Mouse (Mus musculus) kidney, embryonic 14.5 days (tissue): ENCODE measurements around the gene Mctp1. TPM values are rescaled to one million over a fixed set of nuclear protein-coding genes. Genes with fewer than 3 reads are reported as not detected.

Experiments used
- ATAC-seq: fragments of 200-750 bp; cut with Nextera tagmentation; 2 replicates; pipeline ENCODE4 v1.8.0; 2017; ENCODE audit warnings: moderate number of reproducible peaks, mild to moderate bottlenecking, moderate TSS enrichment, moderate library complexity; ENCODE audit not compliant: low FRiP score, low TSS enrichment
- H3K27ac ChIP-seq: fragments of 300-500 bp; sonication (generic); 2 replicates; pipeline ENCODE4 v1.5.1; 2014; ENCODE audit warnings: low read depth, mild to moderate bottlenecking, low read length, moderate library complexity, mixed read lengths
- H3K27me3 ChIP-seq: fragments of 300-500 bp; sonication (generic); 2 replicates; pipeline ENCODE4 v1.6.1; 2014; ENCODE audit warnings: mild to moderate bottlenecking, low read length; ENCODE audit not compliant: control insufficient read depth, insufficient read depth
- H3K36me3 ChIP-seq: fragments of 300-500 bp; sonication (generic); 2 replicates; pipeline ENCODE4 v1.6.1; 2014; ENCODE audit warnings: low read length, mixed read lengths; ENCODE audit not compliant: control insufficient read depth, insufficient read depth
- H3K4me1 ChIP-seq: fragments of 300-500 bp; sonication (generic); 2 replicates; pipeline ENCODE4 v1.6.1; 2014; ENCODE audit warnings: low read length, mixed read lengths; ENCODE audit not compliant: control insufficient read depth, insufficient read depth
- H3K4me2 ChIP-seq: fragments of 300-500 bp; sonication (generic); replicated peaks from 2 replicates; pipeline ENCODE4 v1.6.1; 2014; ENCODE audit warnings: low read depth, mild to moderate bottlenecking, low read length
- H3K4me3 ChIP-seq: fragments of 300-500 bp; sonication (generic); 2 replicates; pipeline ENCODE4 v1.5.1; 2014; ENCODE audit warnings: mild to moderate bottlenecking, low read length
- H3K9ac ChIP-seq: fragments of 300-500 bp; sonication (generic); 2 replicates; pipeline ENCODE4 v1.6.1; 2014; ENCODE audit warnings: low read depth, mild to moderate bottlenecking, low read length, moderate library complexity
- H3K9me3 ChIP-seq: fragments of 300-500 bp; sonication (generic); 2 replicates; pipeline ENCODE4 v1.6.1; 2016; ENCODE audit warnings: low read length; ENCODE audit not compliant: control insufficient read depth
- WGBS: fragments of 180-500 bp; shearing (Covaris S2); extraction: QIAGEN DNeasy Blood & Tissue Kit; methylation state at CpG from one replicate; pipeline ENCODE4 v1.1.7; 2014; 5-methylcytosine and 5-hydroxymethylcytosine counted together
- polyA plus RNA-seq: library from polyadenylated mRNA; unstranded; fragments of >200 nt; fragmentation: Nextera tagmentation; extraction: Ambion mirVana; gene quantifications from 2 replicates; pipeline ENCODE4 v1.2.1, GENCODE M21; 2014

The Mctp1 gene
- polyA plus RNA-seq, 1 experiment from 2014 or later = 0.72 TPM

DNA sequence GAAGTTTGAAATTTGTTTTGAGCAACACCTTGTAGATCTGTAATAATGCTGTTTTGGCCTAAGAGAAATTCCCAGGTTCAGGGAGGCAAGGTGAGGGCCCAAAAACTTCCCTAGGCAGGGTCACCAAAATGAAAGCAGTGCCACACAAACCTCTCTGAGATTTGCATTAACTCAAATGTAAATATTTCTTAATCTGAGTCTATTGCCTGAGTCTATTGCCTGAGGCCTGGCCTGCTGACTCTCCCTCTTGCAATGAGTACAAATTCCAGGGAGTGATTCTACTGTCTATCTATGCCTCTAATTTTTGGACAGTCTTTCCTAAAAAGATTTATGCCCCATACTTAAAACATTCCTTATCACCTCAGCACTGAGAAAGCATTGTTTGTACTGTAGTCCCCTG is 143.0 kb downstream of the Mctp1 start:
- Histone ChIP-seq H3K9me3 (no peaks in the 10 kb centered on the region), H3K4me2 (no peak overlapping the region), H3K27me3 (no peaks in the 10 kb centered on the region), H3K36me3 (no peaks in the 10 kb centered on the region), H3K4me3 (no peak overlapping the region), H3K9ac (no peak overlapping the region), H3K4me1 (no peaks in the 10 kb centered on the region), H3K27ac (no peak overlapping the region)
- ATAC-seq = no peak

DNA sequence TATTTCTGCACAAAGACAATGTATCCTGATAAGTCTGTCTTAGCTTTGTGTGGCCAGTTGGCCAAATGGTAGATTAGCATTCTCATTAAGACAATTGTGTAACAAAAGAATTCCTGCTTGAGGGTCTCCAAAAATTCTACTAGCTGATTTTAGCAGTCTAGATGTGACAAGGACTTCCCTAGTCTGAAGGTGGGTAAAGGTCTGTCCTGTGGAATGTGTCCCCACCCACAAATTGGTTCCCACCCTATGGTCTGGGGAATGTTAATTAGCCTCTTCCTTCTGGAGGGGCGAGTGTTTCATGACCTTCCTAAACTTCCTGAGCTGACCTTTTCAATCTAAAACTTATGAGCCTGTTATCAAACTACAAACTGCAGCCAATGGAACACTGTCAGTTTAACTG is 143.4 kb downstream of the Mctp1 start:
- no peak overlapping the region for H3K27ac ChIP-seq
- no peaks in the 10 kb centered on the region for H3K27me3 ChIP-seq
- H3K4me2 ChIP-seq = no peak overlapping the region
- 23% methylated on average over 1 of the region's 1 CpGs for WGBS
- ATAC-seq = no peak
- no peaks in the 10 kb centered on the region for H3K9me3 ChIP-seq
- H3K4me1 ChIP-seq = no peaks in the 10 kb centered on the region
- no peaks in the 10 kb centered on the region for H3K36me3 ChIP-seq
- H3K4me3 ChIP-seq = no peak overlapping the region
- no peak overlapping the region for H3K9ac ChIP-seq

DNA sequence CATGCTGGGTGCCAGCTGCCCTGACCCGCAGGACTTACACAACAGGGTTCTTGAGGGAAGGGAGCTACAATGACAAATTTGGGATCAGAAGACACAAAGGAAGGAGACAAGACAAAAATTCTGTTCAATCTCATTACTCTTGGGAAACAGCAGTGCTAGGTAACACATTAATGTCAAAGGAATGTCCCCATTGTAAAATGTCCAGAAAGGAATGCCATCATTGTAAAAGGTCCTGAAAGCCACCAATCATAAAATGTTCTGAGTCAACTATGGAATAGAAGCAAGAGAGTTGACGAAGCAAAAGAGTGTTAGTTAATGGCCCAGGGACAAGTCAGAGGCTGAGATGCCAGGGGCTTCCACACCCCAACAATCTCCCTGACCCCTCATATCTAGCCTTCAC is 145.6 kb downstream of the Mctp1 start:
- Histone ChIP-seq H3K4me1 (no peaks in the 10 kb centered on the region), H3K4me2 (no peak overlapping the region), H3K9ac (no peak overlapping the region), H3K36me3 (no peaks in the 10 kb centered on the region), H3K27ac (no peak overlapping the region), H3K27me3 (no peaks in the 10 kb centered on the region), H3K4me3 (no peak overlapping the region), H3K9me3 (no peaks in the 10 kb centered on the region)
- WGBS = 77% methylated on average over 2 of the region's 2 CpGs
- no peak for ATAC-seq

DNA sequence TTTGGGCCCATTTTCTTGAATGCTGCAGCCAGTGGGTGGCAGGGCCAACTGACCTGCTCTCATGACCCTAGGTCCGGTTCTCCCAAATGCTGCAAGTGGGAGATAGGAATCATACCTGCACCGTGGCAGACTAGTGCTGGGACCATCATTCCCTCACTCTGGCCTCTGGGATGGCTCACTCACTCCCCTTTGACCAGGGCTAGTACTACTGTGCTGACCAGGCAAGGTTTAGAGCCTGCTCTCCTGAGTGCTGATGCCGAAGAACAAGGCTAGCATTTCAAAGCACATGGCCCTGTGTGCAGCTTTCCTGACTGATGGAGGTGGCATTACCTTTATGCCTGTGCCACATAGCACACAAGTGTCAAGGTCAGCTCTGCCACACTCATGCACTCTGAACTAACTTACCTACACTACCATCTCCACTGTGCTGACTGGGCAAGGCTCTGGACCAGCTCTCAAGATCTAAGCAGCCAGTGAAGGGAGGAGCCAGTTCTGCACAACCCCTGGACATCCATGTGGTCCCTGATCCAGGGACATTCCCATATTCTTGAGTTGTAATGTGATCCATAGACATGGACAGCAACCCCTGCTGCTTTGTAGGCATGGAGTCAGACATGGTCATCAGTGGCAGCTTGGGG is 146.7 kb downstream of the Mctp1 start:
- no peaks in the 10 kb centered on the region for H3K36me3 ChIP-seq
- H3K4me3 ChIP-seq = no peak overlapping the region
- no peaks in the 10 kb centered on the region for H3K4me1 ChIP-seq
- 87% methylated on average over 3 of the region's 3 CpGs for WGBS
- no peak for ATAC-seq
- no peak overlapping the region for H3K9ac ChIP-seq
- H3K27me3 ChIP-seq = no peaks in the 10 kb centered on the region
- no peak overlapping the region for H3K4me2 ChIP-seq
- no peaks in the 10 kb centered on the region for H3K9me3 ChIP-seq
- H3K27ac ChIP-seq = no peak overlapping the region

DNA sequence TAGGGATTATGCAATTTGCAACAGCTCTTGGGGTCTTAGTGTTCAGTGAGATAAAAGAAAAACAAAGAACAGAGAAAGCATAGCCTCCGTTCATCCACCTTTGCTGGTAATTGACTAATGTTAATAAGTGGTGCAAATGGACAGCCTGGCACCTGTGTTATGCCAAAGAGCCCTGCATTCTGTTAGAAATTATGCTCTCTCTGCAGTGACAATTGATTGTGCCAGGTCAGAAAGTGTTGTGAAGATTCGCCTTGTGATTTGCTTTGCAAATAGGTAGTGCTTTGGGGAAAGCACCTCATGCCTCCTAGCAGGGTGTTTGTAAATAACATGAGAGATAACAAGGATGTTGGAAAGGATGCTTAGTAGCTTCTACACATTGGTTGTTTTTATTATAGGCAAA is 163.5 kb downstream of the Mctp1 start:
- Histone ChIP-seq H3K36me3 (no peaks in the 10 kb centered on the region), H3K4me3 (no peak overlapping the region), H3K9ac (no peak overlapping the region), H3K4me2 (no peak overlapping the region), H3K27me3 (no peaks in the 10 kb centered on the region), H3K4me1 (no peaks in the 10 kb centered on the region), H3K27ac (no peak overlapping the region), H3K9me3 (no peaks in the 10 kb centered on the region)
- 69% methylated on average over 2 of the region's 2 CpGs for WGBS
- ATAC-seq = no peak

DNA sequence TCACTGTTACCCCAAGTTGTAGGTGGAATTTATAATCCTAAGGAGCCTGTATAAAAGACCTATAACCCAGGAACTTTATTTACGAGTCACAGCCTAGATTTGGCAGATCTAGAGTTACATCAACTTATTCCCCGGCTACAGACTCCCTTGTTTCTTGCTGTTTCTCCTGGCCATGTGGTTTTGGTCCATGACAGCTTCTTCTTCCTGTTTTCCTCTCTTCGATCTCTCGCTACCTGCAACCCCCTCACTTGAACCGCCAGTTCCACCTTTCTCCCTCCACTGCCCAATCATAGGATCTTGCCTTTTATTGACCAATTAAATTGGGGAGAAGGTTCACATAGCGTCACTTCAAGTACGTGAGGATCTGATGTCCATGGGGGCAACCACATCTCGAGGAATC is 176.6 kb downstream of the Mctp1 start:
- H3K9ac ChIP-seq = no peak overlapping the region
- WGBS = 81% methylated on average over 8 of the region's 8 CpGs
- H3K36me3 ChIP-seq = no peaks in the 10 kb centered on the region
- no peaks in the 10 kb centered on the region for H3K27me3 ChIP-seq
- no peak overlapping the region for H3K4me3 ChIP-seq
- H3K4me2 ChIP-seq = no peak overlapping the region
- no peak for ATAC-seq
- no peaks in the 10 kb centered on the region for H3K4me1 ChIP-seq
- H3K9me3 ChIP-seq = no peaks in the 10 kb centered on the region
- H3K27ac ChIP-seq = no peak overlapping the region

DNA sequence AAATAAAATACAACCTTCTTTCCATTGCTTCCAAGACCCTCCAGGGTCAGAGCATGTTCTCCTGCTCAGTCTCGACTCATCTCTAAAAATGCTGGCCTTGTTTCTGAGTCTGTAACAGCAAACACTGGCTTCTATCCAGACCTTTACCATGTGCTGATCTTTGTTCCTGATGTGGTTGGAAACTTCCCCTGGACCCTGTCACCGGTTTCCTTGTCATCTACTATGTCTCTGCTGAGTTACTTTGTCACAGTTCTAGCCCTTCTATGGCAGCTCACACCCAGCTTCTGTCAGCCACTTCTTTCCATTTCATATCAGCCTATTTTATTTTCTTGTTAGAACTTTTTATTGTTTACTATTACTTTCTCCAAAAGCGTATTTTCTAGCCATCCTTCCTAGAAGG is 177.3 kb downstream of the Mctp1 start:
- no peaks in the 10 kb centered on the region for H3K4me1 ChIP-seq
- ATAC-seq = no peak
- H3K27me3 ChIP-seq = no peaks in the 10 kb centered on the region
- no peak overlapping the region for H3K4me2 ChIP-seq
- H3K27ac ChIP-seq = no peak overlapping the region
- no peaks in the 10 kb centered on the region for H3K9me3 ChIP-seq
- no peaks in the 10 kb centered on the region for H3K36me3 ChIP-seq
- H3K9ac ChIP-seq = no peak overlapping the region
- no peak overlapping the region for H3K4me3 ChIP-seq
- WGBS = 81% methylated on average over 3 of the region's 3 CpGs

DNA sequence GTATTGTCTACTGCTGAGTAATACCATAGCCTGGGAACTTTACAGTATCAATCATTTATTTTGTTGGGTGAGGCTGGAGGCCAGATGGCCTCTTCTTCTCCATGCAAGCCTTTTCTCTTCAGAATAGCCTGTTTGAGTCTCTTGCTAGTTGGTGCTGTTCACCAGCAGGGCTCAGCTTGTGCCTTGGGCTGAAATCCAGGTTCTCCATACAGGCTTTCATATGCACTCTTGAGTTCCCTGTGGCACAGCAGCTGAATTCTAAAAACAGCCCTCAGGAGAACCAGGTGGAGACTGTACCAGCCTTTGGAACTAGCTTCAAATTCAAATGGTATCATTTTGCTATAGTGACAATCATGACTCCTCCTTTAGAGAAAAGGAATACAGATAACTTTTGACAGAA is 179.7 kb downstream of the Mctp1 start:
- ATAC-seq = no peak
- no peak overlapping the region for H3K9ac ChIP-seq
- H3K36me3 ChIP-seq = no peaks in the 10 kb centered on the region
- H3K4me3 ChIP-seq = no peak overlapping the region
- H3K27ac ChIP-seq = no peak overlapping the region
- H3K27me3 ChIP-seq = no peaks in the 10 kb centered on the region
- H3K4me1 ChIP-seq = no peaks in the 10 kb centered on the region
- no peaks in the 10 kb centered on the region for H3K9me3 ChIP-seq
- no peak overlapping the region for H3K4me2 ChIP-seq

DNA sequence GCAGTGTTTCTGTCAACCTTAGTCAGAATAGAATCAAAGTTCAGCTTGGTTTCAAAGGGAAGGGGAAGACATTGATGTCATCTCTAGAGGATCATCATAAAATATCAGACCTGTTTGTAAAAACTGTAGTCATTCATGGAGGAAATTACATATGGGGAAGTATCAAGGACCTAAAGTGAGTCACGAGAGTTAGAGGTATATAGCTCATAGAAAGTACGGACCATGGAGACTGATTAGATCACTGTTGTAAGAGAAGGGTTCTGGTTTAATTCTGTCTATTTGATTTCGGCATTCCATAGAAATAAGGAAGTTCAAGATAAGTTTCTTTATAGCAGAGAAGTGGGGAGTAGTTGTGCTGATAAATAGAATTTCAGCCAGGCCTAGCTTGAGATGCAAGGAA is 181.7 kb downstream of the Mctp1 start:
- Histone ChIP-seq H3K9me3 (no peaks in the 10 kb centered on the region), H3K4me2 (no peak overlapping the region), H3K4me3 (no peak overlapping the region), H3K36me3 (no peaks in the 10 kb centered on the region), H3K9ac (no peak overlapping the region), H3K27ac (no peak overlapping the region), H3K27me3 (no peaks in the 10 kb centered on the region), H3K4me1 (no peaks in the 10 kb centered on the region)
- ATAC-seq = no peak
- 94% methylated on average over 3 of the region's 3 CpGs for WGBS
